Mouse (Mus musculus): ENCODE results near the gene Gria1. TPM values are rescaled to one million over a fixed set of nuclear protein-coding genes. Genes with fewer than 3 reads are reported as not detected.

Gria1 gene
- polyA plus RNA-seq, 1 experiment from 2014 or later: 0.99 TPM

DNA sequence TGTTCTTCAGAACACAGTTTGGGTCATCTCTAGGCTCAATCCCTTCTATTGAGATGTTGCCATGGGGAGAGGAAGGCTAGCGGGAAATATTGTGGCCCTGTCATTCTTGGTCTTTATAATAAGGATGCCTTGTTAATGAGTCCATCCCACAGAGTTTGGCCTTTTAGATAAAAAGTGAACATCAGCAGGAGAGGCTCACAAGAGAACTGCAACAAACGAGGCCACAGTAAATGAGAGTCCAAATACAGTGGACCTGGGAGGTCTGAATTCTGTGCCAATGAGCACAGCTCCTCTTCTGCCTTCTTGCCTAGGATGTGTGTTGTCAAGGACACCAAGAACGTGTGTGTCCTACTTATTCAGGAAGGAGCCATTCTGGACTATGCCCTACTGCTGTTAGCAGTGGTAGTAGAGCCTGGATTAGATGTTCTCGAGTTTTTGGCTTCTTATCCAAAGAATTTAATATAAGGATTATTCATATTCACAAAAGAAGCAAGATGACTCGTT, 92.6 kb downstream of the Gria1 start:
- Histone ChIP-seq H3K36me3 (ENCODE audit: insufficient read depth, low read length) (no peaks in the 10 kb centered on the region), H3K4me3 (ENCODE audit: low read length) (no peak overlapping the region), H3K27ac (ENCODE audit: low read length) (no peak overlapping the region), H3K9ac (replicated peaks; ENCODE audit: low read length) (no peak overlapping the region), H3K4me1 (ENCODE audit: insufficient read depth, low read length) (peaks cover 5% of the 10 kb centered on the region; the same call in 1 of the 2 replicates), H3K27me3 (ENCODE audit: insufficient read depth, low read length) (no peaks in the 10 kb centered on the region), H3K4me2 (replicated peaks; ENCODE audit: low read depth, low read length) (no peak overlapping the region), H3K9me3 (ENCODE audit: low read length) (no peaks in the 10 kb centered on the region)
- 82% methylated on average over 5 of the region's 5 CpGs for WGBS
- ATAC-seq (ENCODE audit: low FRiP score, low TSS enrichment): no peak

DNA sequence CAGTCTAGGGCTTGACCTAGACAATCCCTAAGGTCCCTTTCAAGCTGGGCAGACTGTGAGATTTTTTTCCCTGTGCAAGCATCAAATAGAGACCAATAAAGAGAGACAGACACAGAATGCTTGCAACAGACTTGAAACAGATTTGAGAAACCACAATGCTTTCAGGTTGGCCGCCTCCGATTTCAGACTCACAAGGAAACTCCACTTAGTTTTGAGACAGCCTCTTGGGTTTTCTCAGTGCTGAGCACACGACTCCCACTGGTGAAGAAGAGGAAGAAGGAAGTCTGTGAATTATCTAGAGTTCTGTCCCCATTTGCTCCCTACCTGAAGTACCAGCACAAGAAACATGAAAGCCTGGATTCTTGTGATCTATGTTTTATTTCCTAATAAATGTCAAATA, 94.5 kb downstream of the Gria1 start:
- Histone ChIP-seq H3K4me1 (ENCODE audit: insufficient read depth, low read length) (no peaks in the 10 kb centered on the region), H3K27ac (ENCODE audit: low read length) (no peak overlapping the region), H3K9ac (replicated peaks; ENCODE audit: low read length) (no peak overlapping the region), H3K4me2 (replicated peaks; ENCODE audit: low read depth, low read length) (no peak overlapping the region), H3K4me3 (ENCODE audit: low read length) (no peak overlapping the region), H3K9me3 (ENCODE audit: low read length) (no peaks in the 10 kb centered on the region), H3K27me3 (ENCODE audit: insufficient read depth, low read length) (no peaks in the 10 kb centered on the region), H3K36me3 (ENCODE audit: insufficient read depth, low read length) (no peaks in the 10 kb centered on the region)
- ATAC-seq (ENCODE audit: low FRiP score, low TSS enrichment): no peak
- 78% methylated on average over 3 of the region's 3 CpGs for WGBS

- H3K9me3 ChIP-seq (ENCODE audit: low read length): no peaks in the 10 kb centered on the region
- H3K27me3 ChIP-seq (ENCODE audit: insufficient read depth, low read length): no peaks in the 10 kb centered on the region
- no peak overlapping the region for H3K9ac ChIP-seq (replicated peaks; ENCODE audit: low read length)
- no peaks in the 10 kb centered on the region for H3K36me3 ChIP-seq (ENCODE audit: insufficient read depth, low read length)
- H3K27ac ChIP-seq (ENCODE audit: low read length): no peak overlapping the region
- H3K4me1 ChIP-seq (ENCODE audit: insufficient read depth, low read length): no peaks in the 10 kb centered on the region
- no peak for ATAC-seq (ENCODE audit: low FRiP score, low TSS enrichment)
- 79% methylated on average over 8 of the region's 8 CpGs for WGBS
- H3K4me2 ChIP-seq (replicated peaks; ENCODE audit: low read depth, low read length): no peak overlapping the region
- no peak overlapping the region for H3K4me3 ChIP-seq (ENCODE audit: low read length)
These were observed 101.2 kb downstream of the Gria1 start for GRCm38 (mm10) chr11:57112386-57112785.

GRCm38 (mm10) chr11:57114410-57114809, 103.2 kb downstream of the Gria1 start:
- Histone ChIP-seq H3K4me1 (ENCODE audit: insufficient read depth, low read length) (no peaks in the 10 kb centered on the region), H3K4me2 (replicated peaks; ENCODE audit: low read depth, low read length) (no peak overlapping the region), H3K9me3 (ENCODE audit: low read length) (no peaks in the 10 kb centered on the region), H3K9ac (replicated peaks; ENCODE audit: low read length) (no peak overlapping the region), H3K27ac (ENCODE audit: low read length) (no peak overlapping the region), H3K36me3 (ENCODE audit: insufficient read depth, low read length) (no peaks in the 10 kb centered on the region), H3K27me3 (ENCODE audit: insufficient read depth, low read length) (no peaks in the 10 kb centered on the region), H3K4me3 (ENCODE audit: low read length) (no peak overlapping the region)
- WGBS: 88% methylated on average over 5 of the region's 5 CpGs
- no peak for ATAC-seq (ENCODE audit: low FRiP score, low TSS enrichment)

DNA sequence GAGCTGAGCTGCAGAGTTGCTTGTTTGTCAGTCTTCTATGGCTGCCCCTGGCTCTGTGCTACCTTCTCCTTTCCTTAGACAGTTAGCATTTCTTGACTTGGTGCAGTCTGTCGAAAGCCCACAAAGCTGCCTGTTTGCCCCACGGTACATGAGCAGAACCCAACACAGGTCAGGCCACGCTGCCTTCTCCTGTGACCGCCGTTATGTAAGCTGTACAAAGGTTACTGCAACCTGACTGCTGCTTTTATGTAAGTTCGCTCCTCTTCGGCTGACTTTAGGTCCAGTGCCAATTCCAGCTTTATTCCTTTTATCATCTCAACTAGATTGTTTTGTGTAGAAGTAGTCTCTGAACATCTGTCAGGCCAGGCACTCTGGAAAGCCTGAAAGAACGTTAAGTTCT, 115.9 kb downstream of the Gria1 start:
- WGBS: 46% methylated on average over 8 of the region's 8 CpGs

DNA sequence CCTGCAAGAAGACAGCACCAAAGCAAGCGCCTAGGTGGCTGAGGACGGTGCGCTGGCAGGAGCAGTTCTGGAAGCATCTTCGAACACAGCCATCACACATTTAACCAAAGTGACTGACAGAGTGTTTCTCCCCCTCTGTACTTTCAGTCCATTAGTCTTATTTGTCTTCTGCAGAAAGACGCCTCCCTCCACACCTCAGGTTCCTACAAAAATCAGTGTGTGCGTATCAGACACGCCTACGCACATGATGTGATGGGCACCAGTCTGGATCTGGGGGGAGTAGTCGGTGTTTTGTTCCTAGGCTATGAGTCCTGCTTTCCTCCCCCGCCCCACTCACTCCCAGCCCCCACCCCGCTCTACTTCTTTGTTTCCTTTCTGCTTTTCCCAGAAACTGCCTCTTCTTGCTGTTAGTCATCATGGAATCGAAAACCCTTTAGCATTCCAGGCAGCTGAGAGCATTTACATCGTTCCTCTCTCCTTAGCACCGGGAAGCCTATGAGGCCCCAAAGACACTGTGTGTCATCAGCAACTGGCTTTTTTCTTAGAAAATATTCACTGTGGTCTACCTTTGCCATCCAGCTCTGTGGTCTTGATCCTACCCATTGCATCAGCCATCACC, 129.1 kb downstream of the Gria1 start:
- no peaks in the 10 kb centered on the region for H3K4me1 ChIP-seq (ENCODE audit: insufficient read depth, low read length)
- no peak for ATAC-seq (ENCODE audit: low FRiP score, low TSS enrichment)
- no peaks in the 10 kb centered on the region for H3K9me3 ChIP-seq (ENCODE audit: low read length)
- H3K27ac ChIP-seq (ENCODE audit: low read length): no peak overlapping the region
- H3K4me3 ChIP-seq (ENCODE audit: low read length): no peak overlapping the region
- H3K36me3 ChIP-seq (ENCODE audit: insufficient read depth, low read length): no peaks in the 10 kb centered on the region
- H3K4me2 ChIP-seq (replicated peaks; ENCODE audit: low read depth, low read length): no peak overlapping the region
- H3K9ac ChIP-seq (replicated peaks; ENCODE audit: low read length): no peak overlapping the region
- 60% methylated on average over 14 of the region's 14 CpGs for WGBS
- no peaks in the 10 kb centered on the region for H3K27me3 ChIP-seq (ENCODE audit: insufficient read depth, low read length)

More for the DNA sequence above, 115.9 kb downstream of the Gria1 start:
- Histone ChIP-seq H3K4me2 (replicated peaks; ENCODE audit: low read depth, low read length) (no peak overlapping the region), H3K9me3 (ENCODE audit: low read length) (no peaks in the 10 kb centered on the region), H3K4me3 (ENCODE audit: low read length) (no peak overlapping the region), H3K36me3 (ENCODE audit: insufficient read depth, low read length) (no peaks in the 10 kb centered on the region), H3K27me3 (ENCODE audit: insufficient read depth, low read length) (no peaks in the 10 kb centered on the region), H3K9ac (replicated peaks; ENCODE audit: low read length) (no peak overlapping the region), H3K4me1 (ENCODE audit: insufficient read depth, low read length) (no peaks in the 10 kb centered on the region), H3K27ac (ENCODE audit: low read length) (no peak overlapping the region)
- ATAC-seq (ENCODE audit: low FRiP score, low TSS enrichment): no peak

GRCm38 (mm10) chr11:57143681-57144080, 132.5 kb downstream of the Gria1 start:
- Histone ChIP-seq H3K4me2 (replicated peaks; ENCODE audit: low read depth, low read length) (no peak overlapping the region), H3K27ac (ENCODE audit: low read length) (no peak overlapping the region), H3K9me3 (ENCODE audit: low read length) (no peaks in the 10 kb centered on the region), H3K4me1 (ENCODE audit: insufficient read depth, low read length) (no peaks in the 10 kb centered on the region), H3K9ac (replicated peaks; ENCODE audit: low read length) (no peak overlapping the region), H3K27me3 (ENCODE audit: insufficient read depth, low read length) (no peaks in the 10 kb centered on the region), H3K36me3 (ENCODE audit: insufficient read depth, low read length) (no peaks in the 10 kb centered on the region), H3K4me3 (ENCODE audit: low read length) (no peak overlapping the region)
- 74% methylated on average over 5 of the region's 5 CpGs for WGBS
- no peak for ATAC-seq (ENCODE audit: low FRiP score, low TSS enrichment)

DNA sequence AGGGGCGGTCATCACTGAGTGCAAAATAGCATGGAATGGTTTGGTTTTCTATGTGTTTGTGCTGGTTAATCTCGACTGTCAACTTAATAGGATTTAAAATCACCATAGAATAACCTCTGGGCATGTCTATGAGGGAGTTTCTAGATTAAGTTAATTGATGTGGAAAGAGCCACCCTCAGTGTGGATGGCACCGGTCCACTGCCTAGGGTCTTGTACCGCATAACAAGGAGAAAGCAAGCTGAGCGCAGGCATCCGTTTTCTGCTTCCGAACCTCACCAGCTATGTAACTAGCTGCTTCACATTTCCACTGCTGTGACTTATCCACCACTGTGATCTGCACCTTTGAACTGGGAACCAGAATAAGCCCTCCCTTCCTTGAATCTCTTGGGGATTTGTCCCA, 134.0 kb downstream of the Gria1 start:
- WGBS: 71% methylated on average over 7 of the region's 7 CpGs
- no peak for ATAC-seq (ENCODE audit: low FRiP score, low TSS enrichment)
- H3K9ac ChIP-seq (replicated peaks; ENCODE audit: low read length): no peak overlapping the region

DNA sequence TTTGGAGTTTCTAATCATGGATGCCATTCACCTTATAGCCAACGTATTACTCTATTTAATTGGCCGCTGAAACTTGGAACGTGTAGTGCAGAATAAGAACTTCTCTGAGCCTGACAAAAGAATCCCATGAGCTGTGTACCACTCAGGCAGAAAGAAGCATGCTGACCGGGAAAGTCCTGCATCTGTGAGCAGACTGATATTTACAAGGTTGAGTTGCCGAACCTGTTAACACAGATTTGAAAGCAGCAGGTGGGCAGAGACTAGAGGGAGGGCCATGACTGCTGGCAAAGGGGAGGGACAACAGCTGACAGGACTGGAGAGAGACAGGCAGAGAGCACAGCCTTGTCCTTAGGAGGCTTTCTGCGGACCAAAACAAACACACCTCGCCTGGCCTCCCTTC, 134.5 kb downstream of the Gria1 start:
- Histone ChIP-seq H3K36me3 (ENCODE audit: insufficient read depth, low read length) (no peaks in the 10 kb centered on the region), H3K4me3 (ENCODE audit: low read length) (no peak overlapping the region), H3K4me2 (replicated peaks; ENCODE audit: low read depth, low read length) (no peak overlapping the region), H3K9me3 (ENCODE audit: low read length) (no peaks in the 10 kb centered on the region), H3K4me1 (ENCODE audit: insufficient read depth, low read length) (no peaks in the 10 kb centered on the region), H3K27ac (ENCODE audit: low read length) (no peak overlapping the region), H3K27me3 (ENCODE audit: insufficient read depth, low read length) (no peaks in the 10 kb centered on the region), H3K9ac (replicated peaks; ENCODE audit: low read length) (no peak overlapping the region)
- no peak for ATAC-seq (ENCODE audit: low FRiP score, low TSS enrichment)
- 46% methylated on average over 7 of the region's 7 CpGs for WGBS

More for the DNA sequence above, 134.0 kb downstream of the Gria1 start:
- Histone ChIP-seq H3K27me3 (ENCODE audit: insufficient read depth, low read length) (no peaks in the 10 kb centered on the region), H3K4me2 (replicated peaks; ENCODE audit: low read depth, low read length) (no peak overlapping the region), H3K4me3 (ENCODE audit: low read length) (no peak overlapping the region), H3K9me3 (ENCODE audit: low read length) (no peaks in the 10 kb centered on the region), H3K27ac (ENCODE audit: low read length) (no peak overlapping the region), H3K4me1 (ENCODE audit: insufficient read depth, low read length) (no peaks in the 10 kb centered on the region), H3K36me3 (ENCODE audit: insufficient read depth, low read length) (no peaks in the 10 kb centered on the region)

GRCm38 (mm10) chr11:57151674-57152073, 140.5 kb downstream of the Gria1 start:
- Histone ChIP-seq H3K36me3 (ENCODE audit: insufficient read depth, low read length) (no peaks in the 10 kb centered on the region), H3K9me3 (ENCODE audit: low read length) (no peaks in the 10 kb centered on the region), H3K4me1 (ENCODE audit: insufficient read depth, low read length) (no peaks in the 10 kb centered on the region), H3K27me3 (ENCODE audit: insufficient read depth, low read length) (no peaks in the 10 kb centered on the region), H3K4me2 (replicated peaks; ENCODE audit: low read depth, low read length) (no peak overlapping the region), H3K27ac (ENCODE audit: low read length) (no peak overlapping the region), H3K4me3 (ENCODE audit: low read length) (no peak overlapping the region), H3K9ac (replicated peaks; ENCODE audit: low read length) (no peak overlapping the region)
- 81% methylated on average over 4 of the region's 4 CpGs for WGBS
- ATAC-seq (ENCODE audit: low FRiP score, low TSS enrichment): no peak

All from kidney, embryonic 16.5 days (tissue).